Mouse (Mus musculus) thymus, adult 2 months (tissue): ENCODE data around the gene Slc9a9.

ENCODE experiments used
- CTCF ChIP-seq: fragments of 200-500 bp; IDR thresholded peaks from 2 replicates; pipeline ENCODE4 v1.5.1; 2012; ENCODE audit warnings: mild to moderate bottlenecking, control low read depth, low read length, moderate library complexity, borderline replicate concordance; ENCODE audit not compliant: control insufficient read depth, poor library complexity, insufficient read depth; ENCODE audit errors: extremely low read depth
- POLR2A ChIP-seq: fragments of 200-500 bp; IDR thresholded peaks from 2 replicates; pipeline ENCODE4 v1.6.1; 2012; ENCODE audit warnings: mild to moderate bottlenecking, low read length, control low read depth, moderate library complexity; ENCODE audit not compliant: control insufficient read depth, poor library complexity, insufficient read depth; ENCODE audit errors: extremely low read depth

- TF ChIP-seq CTCF (no peak), POLR2A (no peak)
Measured at GRCm38 (mm10) chr9:94628948-94629347, 40.8 kb upstream of the Slc9a9 start.
